Mouse (Mus musculus): ENCODE results near the gene Hivep3. TPM values are rescaled to one million over a fixed set of nuclear protein-coding genes. Genes with fewer than 3 reads are reported as not detected.

Hivep3 gene
- total RNA-seq, 1 experiment from 2014 or later = 3.3 TPM

- ATAC-seq (ENCODE audit: extremely low read depth, insufficient number of reproducible peaks, low FRiP score, poor library complexity, severe bottlenecking) = no peak
These were observed 322.9 kb downstream of the Hivep3 start for GRCm38 (mm10) chr4:120056451-120056850.

- no peak for ATAC-seq (ENCODE audit: extremely low read depth, insufficient number of reproducible peaks, low FRiP score, poor library complexity, severe bottlenecking)
These were observed 323.9 kb downstream of the Hivep3 start for GRCm38 (mm10) chr4:120057529-120057928.

DNA sequence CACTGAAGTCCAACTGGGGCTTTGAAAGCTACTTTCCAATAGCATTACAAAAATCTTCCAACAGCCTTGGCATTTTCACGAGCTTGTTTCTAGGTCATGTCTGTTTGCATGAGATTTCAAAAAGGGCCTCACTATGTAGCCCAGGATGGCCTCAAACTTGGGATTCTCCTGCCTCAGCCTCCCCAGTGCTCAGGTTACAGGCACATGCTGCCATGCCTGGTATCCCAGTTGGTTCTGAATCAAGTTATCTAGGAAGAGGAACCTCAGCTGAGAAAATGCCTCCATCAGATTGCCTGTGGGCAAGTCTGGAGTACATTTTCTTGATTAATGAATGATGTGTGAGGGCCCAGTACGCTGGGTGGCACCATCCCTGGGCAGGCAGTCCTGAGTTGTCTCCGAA lies 324.6 kb downstream of the Hivep3 start:
- no peak for ATAC-seq (ENCODE audit: extremely low read depth, insufficient number of reproducible peaks, low FRiP score, poor library complexity, severe bottlenecking)

DNA sequence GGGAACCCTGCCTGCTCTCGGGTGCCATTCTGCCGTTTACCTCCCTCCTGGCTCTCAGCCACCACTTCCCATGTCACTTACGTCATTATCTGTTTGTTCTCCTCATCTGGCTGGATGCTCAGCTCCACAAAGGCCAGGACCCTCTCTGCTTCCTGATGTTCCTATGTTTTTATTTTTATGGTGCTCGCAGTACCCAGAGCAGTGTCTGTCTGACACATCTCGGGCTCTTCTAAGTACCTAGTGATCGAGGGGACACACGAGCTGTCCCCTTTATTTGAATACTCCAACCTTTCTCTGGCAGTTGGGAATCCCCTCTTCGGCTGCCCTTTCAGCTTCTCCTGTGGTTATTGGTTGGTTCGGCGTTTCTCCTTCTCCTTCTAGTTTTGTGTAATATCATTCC lies 325.2 kb downstream of the Hivep3 start:
- no peak for ATAC-seq (ENCODE audit: extremely low read depth, insufficient number of reproducible peaks, low FRiP score, poor library complexity, severe bottlenecking)

- ATAC-seq (ENCODE audit: extremely low read depth, insufficient number of reproducible peaks, low FRiP score, poor library complexity, severe bottlenecking) = no peak
These were observed 328.1 kb downstream of the Hivep3 start for GRCm38 (mm10) chr4:120061727-120062126.

- ATAC-seq (ENCODE audit: extremely low read depth, insufficient number of reproducible peaks, low FRiP score, poor library complexity, severe bottlenecking) = no peak
These were observed 328.6 kb downstream of the Hivep3 start for GRCm38 (mm10) chr4:120062198-120062597.

- no peak for ATAC-seq (ENCODE audit: extremely low read depth, insufficient number of reproducible peaks, low FRiP score, poor library complexity, severe bottlenecking)
These were observed 329.2 kb downstream of the Hivep3 start for GRCm38 (mm10) chr4:120062754-120063153.

GRCm38 (mm10) chr4:120063353-120064124 lies 330.0 kb downstream of the Hivep3 start:
- ATAC-seq (ENCODE audit: extremely low read depth, insufficient number of reproducible peaks, low FRiP score, poor library complexity, severe bottlenecking) = no peak

- ATAC-seq (ENCODE audit: extremely low read depth, insufficient number of reproducible peaks, low FRiP score, poor library complexity, severe bottlenecking) = no peak
These were observed 331.1 kb downstream of the Hivep3 start, which contains the start of gene AL607142.1 for GRCm38 (mm10) chr4:120064696-120065095. Gene AL607142.1, plus strand, starts transcription at chr4:120064996.

GRCm38 (mm10) chr4:120066841-120067591 lies 333.4 kb downstream of the Hivep3 start:
- no peak for ATAC-seq (ENCODE audit: extremely low read depth, insufficient number of reproducible peaks, low FRiP score, poor library complexity, severe bottlenecking)

DNA sequence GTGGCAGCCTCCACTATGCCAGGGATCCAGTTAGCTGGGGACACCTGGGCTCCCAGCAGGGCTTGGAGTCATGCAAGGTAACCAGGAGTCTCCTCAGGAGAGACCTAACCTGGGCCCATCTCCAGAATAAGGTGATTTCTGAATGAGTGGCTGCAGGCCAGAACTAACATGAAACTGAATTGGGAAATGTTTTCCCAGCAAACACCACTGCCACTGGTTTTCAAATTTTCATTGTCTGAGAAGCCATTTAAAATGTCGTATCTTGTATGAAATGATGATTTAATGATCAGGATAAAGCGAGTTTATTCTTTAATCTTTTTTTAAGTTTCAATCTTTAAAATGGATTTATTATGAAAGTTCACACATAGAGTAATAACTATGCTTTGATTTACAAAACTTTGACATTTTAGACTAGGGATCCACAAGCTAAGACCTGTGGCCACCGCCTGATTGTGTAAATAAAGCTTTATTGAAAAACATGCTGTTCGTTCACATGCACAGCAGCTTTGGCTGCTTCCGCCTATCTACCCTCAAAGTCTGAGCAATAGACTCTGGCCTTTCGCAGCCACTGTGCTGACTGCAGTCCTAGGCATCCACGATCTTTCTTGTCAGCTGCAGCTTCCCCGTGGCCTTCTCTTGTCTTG lies 334.1 kb downstream of the Hivep3 start:
- ATAC-seq (ENCODE audit: extremely low read depth, insufficient number of reproducible peaks, low FRiP score, poor library complexity, severe bottlenecking) = no peak

DNA sequence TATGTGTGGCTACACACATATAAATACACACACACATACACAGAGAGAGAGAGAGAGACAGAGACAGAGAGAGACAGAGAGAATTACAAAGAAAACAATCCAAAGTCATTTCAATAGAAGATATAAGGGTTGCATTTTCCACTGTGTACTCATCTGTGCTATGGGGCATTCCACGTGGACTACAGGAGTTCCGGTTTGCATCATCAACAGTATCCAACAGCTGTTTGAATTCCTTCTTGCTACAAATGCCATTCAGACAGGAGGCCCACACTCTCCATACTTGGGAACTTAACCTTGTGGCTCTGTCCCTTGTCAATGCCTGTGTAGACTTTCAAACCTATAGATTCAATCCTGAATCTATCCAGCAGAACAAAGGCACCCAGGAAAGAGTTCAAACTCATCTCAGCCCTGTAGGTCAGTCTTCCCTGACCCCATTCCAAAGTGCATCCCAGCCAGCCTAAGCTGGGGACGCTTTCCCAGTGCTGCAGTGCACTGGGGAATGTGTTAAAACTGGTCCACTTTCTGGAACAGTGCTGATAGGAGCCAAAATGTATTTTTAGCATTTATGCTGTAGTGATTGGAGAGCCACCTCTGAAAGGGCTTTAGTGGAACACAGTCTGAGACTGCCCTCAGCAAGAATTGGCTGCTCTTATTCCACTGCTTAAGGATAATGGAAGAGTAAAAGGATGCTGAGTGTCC lies 335.4 kb downstream of the Hivep3 start:
- ATAC-seq (ENCODE audit: extremely low read depth, insufficient number of reproducible peaks, low FRiP score, poor library complexity, severe bottlenecking) = no peak

DNA sequence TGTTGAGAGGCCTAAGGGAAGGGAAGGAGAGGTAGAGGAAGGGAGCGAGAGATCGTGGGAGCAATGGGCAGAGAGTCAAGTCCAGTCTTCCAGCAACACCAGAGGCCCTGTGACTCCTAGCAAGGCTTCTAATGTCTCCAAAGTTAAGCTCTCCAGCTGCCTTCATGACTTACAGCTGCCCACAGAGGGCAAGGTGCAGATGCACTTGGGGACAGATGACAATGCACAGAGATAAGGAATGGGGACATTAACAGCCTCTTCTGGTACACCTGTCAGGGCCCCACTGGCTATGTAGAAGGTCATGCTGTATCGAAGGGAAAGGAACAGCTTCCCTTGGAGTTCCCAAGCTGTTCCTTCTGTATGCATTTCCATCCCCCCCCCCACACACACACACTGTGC lies 336.0 kb downstream of the Hivep3 start:
- no peak for ATAC-seq (ENCODE audit: extremely low read depth, insufficient number of reproducible peaks, low FRiP score, poor library complexity, severe bottlenecking)

- no peak for ATAC-seq (ENCODE audit: extremely low read depth, insufficient number of reproducible peaks, low FRiP score, poor library complexity, severe bottlenecking)
These were observed 337.8 kb downstream of the Hivep3 start for GRCm38 (mm10) chr4:120071411-120071810.

DNA sequence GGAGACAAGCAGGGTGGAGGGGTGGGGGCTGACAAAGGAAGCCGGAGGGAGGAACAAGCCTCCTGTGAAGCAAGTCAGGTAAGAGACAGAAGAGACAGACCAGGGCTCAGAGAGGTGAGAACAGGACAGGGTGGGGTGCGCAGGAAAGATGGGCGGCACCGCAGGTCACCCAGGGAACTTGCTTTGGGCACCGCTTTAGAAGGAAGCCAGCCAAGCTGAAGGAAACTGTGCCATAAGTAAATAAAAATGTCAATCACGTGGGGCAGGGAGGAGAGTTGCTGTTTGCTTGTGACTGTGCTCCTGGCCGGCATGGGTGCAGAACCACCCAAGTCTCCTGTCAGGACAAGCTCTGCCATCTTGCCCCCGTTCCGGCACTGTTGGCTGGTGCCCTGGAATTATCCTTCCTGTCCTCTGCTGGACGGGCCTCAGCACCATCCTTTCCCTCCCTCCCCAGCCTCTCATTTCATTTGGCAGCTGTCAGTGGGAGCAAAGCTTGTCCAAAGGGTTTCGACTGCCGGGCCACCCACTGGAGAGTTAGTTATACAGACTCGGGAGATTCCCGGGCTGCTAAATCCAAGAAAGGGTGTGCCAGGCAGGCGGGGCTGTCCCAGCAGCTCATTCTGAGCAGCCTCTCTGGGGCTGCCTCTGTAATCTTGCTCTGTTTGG lies 338.4 kb downstream of the Hivep3 start:
- no peak for ATAC-seq (ENCODE audit: extremely low read depth, insufficient number of reproducible peaks, low FRiP score, poor library complexity, severe bottlenecking)

- no peak for ATAC-seq (ENCODE audit: extremely low read depth, insufficient number of reproducible peaks, low FRiP score, poor library complexity, severe bottlenecking)
These were observed 340.5 kb downstream of the Hivep3 start for GRCm38 (mm10) chr4:120074061-120074460.

GRCm38 (mm10) chr4:120077322-120077721 lies 343.7 kb downstream of the Hivep3 start:
- no peak for ATAC-seq (ENCODE audit: extremely low read depth, insufficient number of reproducible peaks, low FRiP score, poor library complexity, severe bottlenecking)

- no peak for ATAC-seq (ENCODE audit: extremely low read depth, insufficient number of reproducible peaks, low FRiP score, poor library complexity, severe bottlenecking)
These were observed 348.9 kb downstream of the Hivep3 start for GRCm38 (mm10) chr4:120082527-120082926.

DNA sequence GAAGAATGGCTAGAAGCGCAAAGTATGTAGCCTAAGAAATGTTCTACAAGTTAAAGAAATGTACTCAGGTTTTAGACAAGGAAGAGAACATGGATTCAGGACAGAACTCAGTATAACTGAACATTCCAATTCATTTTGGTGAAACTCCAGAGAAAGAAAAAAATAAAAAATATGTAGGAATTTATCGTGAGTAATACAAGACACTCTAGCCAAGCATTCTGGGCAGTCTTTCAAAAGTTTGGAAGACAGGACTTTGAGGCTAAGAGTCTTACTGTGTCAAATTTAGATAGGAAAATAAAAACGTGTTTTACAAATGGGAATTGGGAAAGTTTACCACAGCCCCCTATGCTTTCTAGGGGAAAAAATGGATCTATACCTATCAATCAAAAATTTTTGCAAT lies 350.1 kb downstream of the Hivep3 start:
- ATAC-seq (ENCODE audit: extremely low read depth, insufficient number of reproducible peaks, low FRiP score, poor library complexity, severe bottlenecking) = no peak

All from neutrophil, adult 5-6 weeks (primary cell).